Mouse (Mus musculus): Measurements from ENCODE around the gene Gpr142. TPM values are rescaled to one million over a fixed set of nuclear protein-coding genes. Genes with fewer than 3 reads are reported as not detected.

Gpr142 gene
- not detected for polyA plus RNA-seq (2017; shearing (Covaris generic))

GRCm38 (mm10) chr11:114798624-114799023, at the start of gene Gpr142:
Gene Gpr142, plus strand, starts transcription at chr11:114798924.

GRCm38 (mm10) chr11:114764820-114765818, 33.6 kb upstream of the Gpr142 start, which contains the start of gene Kif19a:
Gene Kif19a, plus strand, starts transcription at chr11:114765388.

GRCm38 (mm10) chr11:114795848-114796322, 2.8 kb upstream of the Gpr142 start, which contains the start of gene Btbd17:
Gene Btbd17, minus strand, starts transcription at chr11:114795945.

GRCm38 (mm10) chr11:114850452-114851268, 51.9 kb downstream of the Gpr142 start, which contains the start of gene Gprc5c:
Gene Gprc5c, plus strand, starts transcription at chr11:114851152.

Other genes with a start within 250 kb of the Gpr142 start
- 100 to 1,000 TPM; 444 to 637 TPM for gene Rpl38, start 130.4 kb upstream of the Gpr142 start, polyA plus RNA-seq (2017; shearing (Covaris generic))
- 1 to 10 TPM in 1 of 2 experiments, under 1 TPM in 1; 0.74 to 3.4 TPM for gene Ttyh2, start 123.5 kb upstream of the Gpr142 start, polyA plus RNA-seq (2017; shearing (Covaris generic))
- gene Dnaic2, start 71.5 kb upstream of the Gpr142 start, polyA plus RNA-seq (2017; shearing (Covaris generic)) = not detected
- under 1 TPM; 0.57 to 0.62 TPM for gene Kif19a, start 33.5 kb upstream of the Gpr142 start, polyA plus RNA-seq (2017; shearing (Covaris generic))
- gene Btbd17, start 3.0 kb upstream of the Gpr142 start, polyA plus RNA-seq (2017; shearing (Covaris generic)) = under 1 TPM in 1 of 2 experiments, not detected in 1; 0.85 TPM
- gene Gprc5c, start 52.2 kb downstream of the Gpr142 start, polyA plus RNA-seq (2017; shearing (Covaris generic)) = under 1 TPM in 1 of 2 experiments, not detected in 1; 0.23 TPM
- gene Cd300a, start 91.1 kb downstream of the Gpr142 start, polyA plus RNA-seq (2017; shearing (Covaris generic)) = 1 to 10 TPM in 1 of 2 experiments, under 1 TPM in 1; 0.32 to 2.8 TPM
- under 1 TPM; 0.56 to 0.66 TPM for gene Cd300lb, start 135.5 kb downstream of the Gpr142 start, polyA plus RNA-seq (2017; shearing (Covaris generic))
- under 1 TPM in 1 of 2 experiments, not detected in 1; 0.26 TPM for gene Cd300c, start 170.2 kb downstream of the Gpr142 start, polyA plus RNA-seq (2017; shearing (Covaris generic))
- gene Cd300ld, start 191.0 kb downstream of the Gpr142 start, polyA plus RNA-seq (2017; shearing (Covaris generic)) = 1 to 10 TPM in 1 of 2 experiments, not detected in 1; 1.1 TPM
- gene Cd300c2, start 203.0 kb downstream of the Gpr142 start, polyA plus RNA-seq (2017; shearing (Covaris generic)) = 1 to 10 TPM in 1 of 2 experiments, under 1 TPM in 1; 0.61 to 3.9 TPM
- gene Cd300ld2, start 217.3 kb downstream of the Gpr142 start, polyA plus RNA-seq (2017; shearing (Covaris generic)) = under 1 TPM in 1 of 2 experiments, not detected in 1; 0.75 TPM
- not detected for gene Cd300ld4, start 228.1 kb downstream of the Gpr142 start, polyA plus RNA-seq (2017; shearing (Covaris generic))
- not detected for gene Cd300ld5, start 238.8 kb downstream of the Gpr142 start, polyA plus RNA-seq (2017; shearing (Covaris generic))
- not detected for gene Cd300ld3, start 249.5 kb downstream of the Gpr142 start, polyA plus RNA-seq (2017; shearing (Covaris generic))